In genomic region chr9:91958421-91958820, GRCm38 (mm10) we compare ENCODE assay signal across 20 mouse cellular contexts.
DNase-seq lines count a peak whose midpoint lies in the region; ATAC-seq and TF ChIP-seq lines count a peak whose summit lies in the region.
"Had no signal": no experiment of that assay in that cellular context is flagged by ENCODE, and none has a peak within 500 bp of the region (broad histone marks: within the 10 kb centered on the region; RNA-seq: fewer than 3 reads in every experiment).

No protein-coding gene starts in this region.

- H3K27me3 ChIP-seq in cerebellum, adult 2 months (ENCODE audit: control insufficient read depth, insufficient read depth, low read length): no peaks in the 10 kb centered on the region
- H3K27me3 ChIP-seq in hindbrain, postnatal 0 days (ENCODE audit: insufficient read depth, low read length): no peaks in the 10 kb centered on the region
- H3K27me3 ChIP-seq in hindbrain, embryonic 12.5 days: no peaks in the 10 kb centered on the region
- no peaks in the 10 kb centered on the region for H3K27me3 ChIP-seq in MEL (ENCODE audit: control insufficient read depth in 1 of 2, insufficient read depth in 2 of 2, low read length in 2 of 2)
- H3K27me3 ChIP-seq: embryonic facial prominence, embryonic 13.5 days; forebrain, embryonic 12.5 days; heart, embryonic 15.5 days had no signal

- H3K79me2 ChIP-seq in MEL (ENCODE audit: control insufficient read depth, insufficient read depth, low read length, poor library complexity): no peaks in the 10 kb centered on the region

- TF ChIP-seq RAD21 in MEL (IDR thresholded peaks at IDR 0.05; ENCODE audit: low read depth, low read length): no peak

- TF ChIP-seq CTCF in cerebellum, adult 2 months (IDR thresholded peaks at IDR 0.05; ENCODE audit: borderline replicate concordance, insufficient read depth, low read depth, low read length): no peak
- no peak for TF ChIP-seq CTCF in hindbrain, postnatal 0 days (IDR thresholded peaks at IDR 0.05; ENCODE audit: low read depth)
- no peak for TF ChIP-seq CTCF in MEL (IDR thresholded peaks at IDR 0.05 in 2 of 3, conservative IDR thresholded peaks at IDR 0.05 in 1 of 3; ENCODE audit: control insufficient read depth in 1 of 3, insufficient read depth in 1 of 3, low read depth in 2 of 3, low read length in 3 of 3, poor library complexity in 1 of 3, severe bottlenecking in 1 of 3)

- TF ChIP-seq EP300 in MEL (IDR thresholded peaks at IDR 0.05; ENCODE audit: low read depth in 1 of 2, low read length in 2 of 2): peak; percentile 91 to 97

- H3K4me1 ChIP-seq in cerebellum, adult 2 months (ENCODE audit: control insufficient read depth, insufficient read depth, low read length): peaks cover 16% of the 10 kb centered on the region; the same call in 1 of the 2 replicates
- no peaks in the 10 kb centered on the region for H3K4me1 ChIP-seq in hindbrain, postnatal 0 days (ENCODE audit: insufficient read depth, low read length)
- H3K4me1 ChIP-seq in hindbrain, embryonic 12.5 days: no peaks in the 10 kb centered on the region
- no peaks in the 10 kb centered on the region for H3K4me1 ChIP-seq in MEL (ENCODE audit: control insufficient read depth in 1 of 2, insufficient read depth in 2 of 2, low read length in 2 of 2)
- H3K4me1 ChIP-seq: embryonic facial prominence, embryonic 13.5 days; forebrain, embryonic 12.5 days; heart, embryonic 15.5 days had no signal

- DNase-seq in cerebellum, adult 2 months: peak in 1 of 2 experiments; percentile 15
- DNase-seq in cerebellum, adult 18-20 months: no peak
- DNase-seq in hindbrain, postnatal 0 days (ENCODE audit: low spot score): no peak
- DNase-seq in MEL (ENCODE audit: low read depth, low spot score): peak; percentile 69
- no peak for DNase-seq in spleen, postnatal 10 days (ENCODE audit: low spot score in 2 of 2)
- no peak for DNase-seq in spleen, postnatal 36 days (ENCODE audit: low spot score in 2 of 2)
- DNase-seq: adrenal gland, adult 8-10 months; cerebellum, adult 9-11 months; gastrocnemius, postnatal 10 days; heart, adult 2 months; heart, postnatal 14 days had no signal

- no peaks in the 10 kb centered on the region for H3K36me3 ChIP-seq in hindbrain, postnatal 0 days (ENCODE audit: insufficient read depth, low read length)
- no peaks in the 10 kb centered on the region for H3K36me3 ChIP-seq in hindbrain, embryonic 12.5 days
- peaks cover 0 to 5% of the 10 kb centered on the region in 2 experiments; a peak in 2 of 4 replicates for H3K36me3 ChIP-seq in MEL (ENCODE audit: control insufficient read depth in 1 of 2, insufficient read depth in 2 of 2, low read length in 2 of 2)
- H3K36me3 ChIP-seq: embryonic facial prominence, embryonic 13.5 days; forebrain, embryonic 12.5 days; heart, embryonic 15.5 days had no signal

- H3K4me2 ChIP-seq in hindbrain, postnatal 0 days (ENCODE audit: low read depth, low read length): peak overlapping the region; percentile 30; the same call in 1 of the 2 replicates
- no peak overlapping the region for H3K4me2 ChIP-seq in hindbrain, embryonic 12.5 days (replicated peaks)
- H3K4me2 ChIP-seq: embryonic facial prominence, embryonic 13.5 days; forebrain, embryonic 12.5 days; heart, embryonic 11.5 days; heart, embryonic 15.5 days; hindbrain, embryonic 14.5 days had no signal

- no peaks in the 10 kb centered on the region for H3K9me3 ChIP-seq in hindbrain, postnatal 0 days (ENCODE audit: low read length)
- no peaks in the 10 kb centered on the region for H3K9me3 ChIP-seq in hindbrain, embryonic 12.5 days (replicated peaks)
- H3K9me3 ChIP-seq in MEL (replicated peaks; ENCODE audit: insufficient read depth, low read length): no peaks in the 10 kb centered on the region; the same call in 1 of the 2 replicates
- H3K9me3 ChIP-seq: embryonic facial prominence, embryonic 13.5 days; forebrain, embryonic 12.5 days; heart, embryonic 15.5 days had no signal

- ATAC-seq in hindbrain, postnatal 0 days: no peak
- no peak for ATAC-seq in hindbrain, embryonic 12.5 days (ENCODE audit: low FRiP score)
- ATAC-seq in megakaryocyte progenitor cell, adult 5-6 weeks (replicated peaks; ENCODE audit: poor library complexity): peak; percentile 91
- ATAC-seq: forebrain, embryonic 16.5 days; intestine, embryonic 16.5 days had no signal

- WGBS in cerebellum, adult 2 months: 21% methylated on average over 3 of the region's 3 CpGs
- 56% methylated on average over 3 of the region's 3 CpGs for WGBS in hindbrain, postnatal 0 days
- 84% methylated on average over 3 of the region's 3 CpGs for WGBS in hindbrain, embryonic 12.5 days

- 0 out of 2 replicates have a peak overlapping the region, but pooled peaks have one; percentile 17 for H3K9ac ChIP-seq in hindbrain, postnatal 0 days (replicated peaks; ENCODE audit: low read length)
- H3K9ac ChIP-seq in hindbrain, embryonic 12.5 days: no peak overlapping the region
- no peak overlapping the region for H3K9ac ChIP-seq in MEL (ENCODE audit: control insufficient read depth, low read depth, low read length, poor library complexity, severe bottlenecking)
- H3K9ac ChIP-seq: embryonic facial prominence, embryonic 13.5 days; forebrain, embryonic 12.5 days; heart, embryonic 15.5 days; hindbrain, embryonic 14.5 days had no signal

- TF ChIP-seq POLR2A in cerebellum, adult 2 months (IDR thresholded peaks at IDR 0.05; ENCODE audit: borderline replicate concordance, insufficient read depth, low read length): no peak
- no peak for TF ChIP-seq POLR2A in MEL (IDR thresholded peaks at IDR 0.05; ENCODE audit: control insufficient read depth in 1 of 2, insufficient read depth in 1 of 2, low read depth in 1 of 2, low read length in 2 of 2, poor library complexity in 1 of 2)

- H3K27ac ChIP-seq in cerebellum, adult 2 months (ENCODE audit: insufficient read depth, low read length): peak overlapping the region; percentile 83; the same call in 1 of the 2 replicates
- 0 out of 2 replicates have a peak overlapping the region, but pooled peaks have one; percentile 65 for H3K27ac ChIP-seq in hindbrain, postnatal 0 days
- no peak overlapping the region for H3K27ac ChIP-seq in hindbrain, embryonic 12.5 days
- no peak overlapping the region for H3K27ac ChIP-seq in MEL (ENCODE audit: control insufficient read depth, low read depth, low read length)
- H3K27ac ChIP-seq: embryonic facial prominence, embryonic 13.5 days; forebrain, embryonic 12.5 days; heart, adult 2 months; heart, embryonic 15.5 days had no signal

- peak overlapping the region; percentile 34 for H3K4me3 ChIP-seq in cerebellum, adult 2 months (replicated peaks; ENCODE audit: insufficient read depth, low read depth, low read length)
- no peak overlapping the region for H3K4me3 ChIP-seq in hindbrain, postnatal 0 days (ENCODE audit: low read length)
- no peak overlapping the region for H3K4me3 ChIP-seq in hindbrain, embryonic 12.5 days
- H3K4me3 ChIP-seq in MEL (ENCODE audit: control insufficient read depth in 1 of 2, insufficient read depth in 1 of 2, low read depth in 2 of 2, low read length in 2 of 2): no peak overlapping the region
- H3K4me3 ChIP-seq: embryonic facial prominence, embryonic 13.5 days; forebrain, embryonic 12.5 days; heart, adult 2 months; heart, embryonic 15.5 days had no signal

TF ChIP-seq in MEL, 35 proteins besides CTCF, POLR2A, EP300 and RAD21:
- TF ChIP-seq ETS1 (IDR thresholded peaks at IDR 0.05; ENCODE audit: low read depth, low read length) (peak; percentile 67; the same call in 1 of the 2 replicates), MXI1 (IDR thresholded peaks at IDR 0.05; ENCODE audit: low read depth, low read length) (0 out of 2 replicates have a peak, but pooled peaks have one; percentile 23), TCF12 (IDR thresholded peaks at IDR 0.05; ENCODE audit: low read depth, low read length) (peak; percentile 89), ZNF384 (IDR thresholded peaks at IDR 0.05; ENCODE audit: low read depth, low read length) (peak; percentile 21; the same call in 1 of the 2 replicates), NELFE (IDR thresholded peaks at IDR 0.05; ENCODE audit: low read depth, low read length) (no peak), GATA1 (IDR thresholded peaks at IDR 0.05; ENCODE audit: low read depth, low read length) (peak; percentile 89), TAL1 (IDR thresholded peaks at IDR 0.05; ENCODE audit: low read length) (peak; percentile 70), CHD1 (IDR thresholded peaks at IDR 0.05; ENCODE audit: low read depth, low read length) (no peak), RCOR1 (IDR thresholded peaks at IDR 0.05; ENCODE audit: low read depth, low read length) (peak; percentile 94)

Comparison
In these comparisons a context has a peak if more than half of its experiments do, and no peak if none do; other contexts are left out.
1. H3K27ac ChIP-seq: peak in cerebellum, adult 2 months (single experiment) and hindbrain, postnatal 0 days (single experiment); none in hindbrain, embryonic 12.5 days (single experiment) and MEL (single experiment).